Mouse (Mus musculus): ENCODE measurements around the gene Clns1a.

The Clns1a gene

DNA sequence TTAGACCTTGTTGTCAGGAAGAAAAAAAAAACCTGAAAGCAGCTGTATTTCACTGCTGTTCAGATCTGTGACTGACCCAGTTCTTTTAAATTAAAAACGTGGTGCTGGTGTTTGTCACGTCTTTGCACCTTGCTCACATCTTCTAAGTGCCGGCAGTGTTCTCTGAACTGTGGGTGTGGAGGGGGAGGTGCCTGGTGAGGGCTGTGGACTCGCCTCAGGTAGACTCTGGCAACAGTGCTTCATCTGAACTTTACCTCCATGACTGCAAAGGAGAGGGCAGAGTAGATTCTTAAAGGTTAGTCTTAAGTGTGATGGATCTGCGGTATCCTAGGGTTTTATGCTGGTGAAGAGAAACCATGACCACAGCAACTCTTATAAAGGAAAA, 69.5 kb downstream of the Clns1a start:
- in situ Hi-C loops (cut with MseI, MboI): no loop called here

DNA sequence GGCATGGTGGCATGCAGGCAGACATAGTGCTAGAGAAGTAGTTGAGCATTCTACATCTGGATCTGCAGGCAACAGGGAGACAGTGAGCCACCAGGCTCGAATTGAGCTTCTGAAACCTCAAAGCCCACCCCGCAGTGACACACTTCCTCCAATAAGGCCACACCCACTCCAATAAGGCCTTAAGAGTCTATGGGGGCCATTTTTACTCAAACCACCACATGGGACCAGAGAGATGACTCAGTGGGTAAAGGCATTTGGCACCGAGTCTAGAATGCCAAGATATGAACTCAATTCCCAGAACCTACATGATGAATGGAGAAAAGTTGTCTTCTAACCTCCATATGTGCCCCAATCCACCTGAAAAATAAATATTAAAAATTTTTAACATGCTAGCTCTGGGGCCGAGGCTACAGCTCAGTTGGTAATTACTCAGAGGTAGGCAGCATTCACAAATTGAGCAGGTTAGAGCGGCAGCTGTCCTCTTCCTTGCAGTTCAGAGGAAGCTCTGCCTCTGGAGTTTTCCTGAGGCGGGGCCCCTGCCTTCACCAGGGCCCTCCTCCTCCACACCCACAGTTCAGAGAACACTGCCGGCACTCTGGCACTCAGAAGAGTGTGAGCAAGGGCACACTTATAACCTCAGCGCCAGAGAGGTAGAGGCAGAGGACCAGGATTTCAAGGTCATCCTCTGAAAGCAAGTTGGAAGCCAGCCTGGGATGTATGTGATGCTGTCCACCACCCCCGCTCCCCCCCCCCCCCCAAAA, 70.2 kb downstream of the Clns1a start:
- in situ Hi-C loops (cut with MseI, MboI): no loop called here

DNA sequence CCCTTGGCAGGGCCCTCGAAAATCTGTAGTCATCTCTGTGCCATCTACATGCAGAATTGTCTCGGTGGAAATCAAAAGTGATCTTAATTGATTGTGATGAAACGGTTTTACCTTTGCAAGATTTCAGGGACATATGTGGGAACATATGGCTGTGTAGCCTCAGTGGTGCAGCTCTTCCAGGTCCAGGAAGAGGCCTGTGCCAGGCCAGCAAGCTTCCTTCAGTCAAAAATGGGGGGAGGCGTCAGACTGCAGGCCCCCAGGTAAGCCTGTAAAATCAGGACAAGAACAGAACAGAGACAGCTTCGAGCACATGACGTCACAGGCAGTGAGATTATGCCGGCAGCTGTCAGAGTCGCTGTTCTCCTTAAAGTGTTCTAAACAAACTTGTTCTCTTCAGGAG, 71.4 kb downstream of the Clns1a start:
- in situ Hi-C loops (cut with MseI, MboI): no loop called here

DNA sequence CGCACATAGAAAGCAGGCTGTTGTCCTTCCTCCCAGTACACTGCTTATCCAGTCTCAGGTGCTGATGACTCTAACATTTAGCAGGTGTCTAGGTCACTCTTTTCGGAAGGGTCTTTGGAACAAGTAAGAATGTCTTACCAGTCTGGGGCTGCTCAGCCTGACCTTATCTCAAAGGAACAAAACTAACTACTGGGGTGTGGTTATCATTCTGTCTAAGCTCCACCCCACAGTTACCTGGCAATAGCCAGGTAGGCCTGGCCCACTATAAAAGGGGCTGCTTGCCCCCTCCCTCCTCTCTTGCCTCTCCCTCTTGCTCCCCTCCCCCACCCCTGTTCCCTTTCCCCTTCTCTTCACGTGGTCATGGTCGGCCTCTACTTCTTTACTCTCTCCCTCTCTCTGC, 72.6 kb downstream of the Clns1a start:
- in situ Hi-C loops (cut with MseI, MboI): no loop called here
